Mouse (Mus musculus): ENCODE measurements around the gene Mthfd1l.
A peak's percentile ranks its signal among the peaks of the same experiment; 100 is the strongest.

DNA sequence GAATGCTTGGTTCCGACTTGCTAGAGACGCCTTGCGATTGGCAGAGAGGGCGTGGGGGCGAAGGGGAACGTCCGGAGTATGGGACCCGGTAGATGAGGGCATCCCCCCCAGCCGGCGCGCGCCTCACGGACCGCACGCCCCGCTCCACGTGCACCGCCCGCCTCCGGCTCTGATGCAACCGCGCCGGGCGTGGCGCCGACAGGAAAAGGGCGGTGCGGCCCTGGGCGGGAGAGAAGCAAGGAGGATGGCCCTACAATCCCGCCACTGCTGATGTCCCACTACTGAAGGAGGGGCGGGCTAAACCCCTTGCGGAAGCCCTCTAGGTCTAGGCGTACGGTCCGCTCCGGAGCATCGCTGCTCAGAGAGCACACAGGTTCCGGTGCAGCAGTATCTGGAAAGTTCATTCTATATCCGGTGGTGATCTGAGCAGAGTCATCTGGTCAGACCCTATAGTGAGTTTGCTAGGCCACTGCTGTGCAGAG lies 712 bp downstream of the Mthfd1l start:
- TF ChIP-seq POLR2A (IDR thresholded peaks at IDR 0.05; ENCODE audit: borderline replicate concordance, control insufficient read depth, low read depth, low read length) = peak; percentile 81; the same call in 1 of the 2 replicates
- 0 out of 2 replicates have a peak, but pooled peaks have one; percentile 0 for TF ChIP-seq CTCF (IDR thresholded peaks at IDR 0.05; ENCODE audit: control insufficient read depth, insufficient read depth, low read length)
